Mouse (Mus musculus) splenic B cell, adult 2 months (primary cell): ENCODE data around the gene Aph1c.
"Not testable (repeated sequence)": the region's sequence is repeated elsewhere in the genome, so short reads cannot be mapped to it uniquely, and the experiment has no call there.

Experiments used
- DNase-seq: peaks from one replicate; pipeline ENCODE4 v3.0.0-alpha.2; 2011; ENCODE audit warnings: low read depth, low spot score
- H3K27me3 ChIP-seq: 2 replicates; pipeline ENCODE4 v1.6.1; 2012; ENCODE audit warnings: mild to moderate bottlenecking, low read length, moderate library complexity, mixed read lengths; ENCODE audit not compliant: control insufficient read depth, poor library complexity, insufficient read depth, severe bottlenecking
- H3K36me3 ChIP-seq: 2 replicates; pipeline ENCODE4 v1.6.1; 2012; ENCODE audit warnings: mild to moderate bottlenecking, low read length, moderate library complexity, mixed read lengths; ENCODE audit not compliant: control insufficient read depth, poor library complexity, insufficient read depth, severe bottlenecking

Gene Aph1c

DNA sequence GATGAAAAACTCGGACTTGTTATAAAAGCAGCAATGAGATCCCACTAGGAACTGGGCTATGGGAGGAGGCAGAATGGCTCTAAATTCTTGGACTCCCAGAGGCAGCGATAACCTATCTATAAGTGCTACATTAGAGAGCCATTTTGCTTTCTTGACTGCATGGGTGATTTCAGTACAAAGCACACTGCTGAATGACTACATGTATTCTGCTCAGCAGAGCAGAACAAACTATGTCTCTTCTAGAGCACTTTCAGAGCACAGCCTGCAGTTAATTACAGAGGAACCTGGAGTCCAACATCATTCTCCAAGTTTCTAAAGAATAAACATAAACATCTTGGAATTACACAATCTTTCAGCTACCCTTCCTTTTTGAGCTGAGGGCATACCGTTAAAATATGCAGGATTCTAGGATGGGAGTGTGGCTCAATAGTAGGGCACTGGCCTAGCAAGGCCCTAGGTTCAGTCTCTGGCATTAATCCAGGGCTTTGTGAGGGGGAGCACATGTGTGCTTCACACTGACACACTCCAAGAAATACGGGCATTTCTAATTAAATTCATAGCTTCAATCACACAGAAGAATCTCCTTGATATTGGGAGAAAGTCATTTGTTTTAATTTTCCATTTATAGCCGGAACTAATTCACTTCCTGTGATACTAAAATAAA, 26.7 kb upstream of the Aph1c start:
- H3K27me3 ChIP-seq, result no peaks in the 10 kb centered on the region
- no peaks in the 10 kb centered on the region; the same call in 1 of the 2 replicates for H3K36me3 ChIP-seq
- DNase-seq, result no peak

GRCm38 (mm10) chr9:66859523-66859922, 25.0 kb upstream of the Aph1c start:
- DNase-seq, result no peak
- Histone ChIP-seq H3K36me3 (no peaks in the 10 kb centered on the region; the same call in none of the 2 replicates), H3K27me3 (no peaks in the 10 kb centered on the region)

DNA sequence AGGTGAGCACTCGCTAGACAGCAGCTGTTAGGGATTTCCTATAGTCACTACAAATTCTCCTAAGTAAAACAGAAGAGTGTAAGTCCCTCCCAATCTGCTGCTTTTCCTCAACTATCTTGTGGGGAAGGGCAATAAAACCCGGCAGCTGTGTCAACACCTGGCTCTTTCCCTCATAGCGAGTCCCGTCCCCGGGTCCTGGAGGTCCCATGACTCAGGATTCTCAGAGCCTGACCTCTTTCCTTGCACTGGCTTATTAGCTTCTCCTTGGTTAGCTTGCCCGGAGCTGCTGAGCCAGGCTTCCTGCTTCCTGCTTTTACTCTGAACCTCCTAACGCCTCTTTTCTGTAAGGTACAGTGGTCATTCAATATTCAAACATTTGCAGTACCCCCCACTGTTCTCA, 21.3 kb upstream of the Aph1c start:
- Histone ChIP-seq H3K36me3 (peaks cover 4% of the 10 kb centered on the region), H3K27me3 (no peaks in the 10 kb centered on the region)
- no peak for DNase-seq

DNA sequence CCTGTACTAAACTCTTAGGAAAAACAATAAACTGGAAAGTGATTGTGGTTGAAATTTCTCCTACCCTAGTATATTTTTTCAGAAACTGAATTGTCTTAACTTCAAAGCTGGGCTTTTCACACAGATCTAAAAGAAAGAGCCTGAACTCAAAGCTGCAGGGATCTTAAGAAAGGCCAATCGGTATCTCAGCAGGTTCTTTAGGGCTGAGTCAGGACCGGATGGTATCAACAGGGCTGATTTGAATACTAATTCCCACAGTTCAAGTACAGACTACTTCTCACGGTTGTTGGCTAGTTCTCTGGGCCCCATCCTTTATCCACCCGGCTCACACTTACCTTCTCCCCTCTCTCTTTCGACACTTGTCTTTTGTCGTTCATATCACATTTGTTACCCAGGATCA, 18.1 kb upstream of the Aph1c start:
- no peak for DNase-seq
- H3K27me3 ChIP-seq, result no peaks in the 10 kb centered on the region
- H3K36me3 ChIP-seq, result peaks cover 4% of the 10 kb centered on the region

- DNase-seq, result no peak
- no peaks in the 10 kb centered on the region for H3K27me3 ChIP-seq
- peaks cover 7% of the 10 kb centered on the region for H3K36me3 ChIP-seq
These were observed 16.4 kb upstream of the Aph1c start for GRCm38 (mm10) chr9:66850966-66851365.

DNA sequence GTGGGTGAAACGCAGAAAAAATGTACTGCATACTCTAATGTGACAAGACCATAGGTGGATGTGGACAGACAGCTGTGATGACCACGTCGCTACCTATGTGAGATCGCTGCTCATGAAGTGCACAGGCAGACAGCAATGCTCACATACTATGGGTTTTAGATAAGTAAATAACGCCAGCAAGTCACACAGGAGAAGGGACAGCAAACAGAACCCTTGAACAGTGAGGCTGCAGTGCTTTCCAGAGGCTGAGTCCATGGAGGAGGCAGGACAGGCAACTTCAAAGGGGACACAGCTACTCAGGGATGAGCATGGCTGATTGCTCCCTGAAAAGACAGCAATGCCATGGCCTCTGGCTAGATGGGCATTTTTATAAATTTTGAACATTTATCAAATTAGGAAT, 12.3 kb upstream of the Aph1c start:
- DNase-seq, result no peak
- H3K36me3 ChIP-seq, result peaks cover 6% of the 10 kb centered on the region; the same call in 1 of the 2 replicates
- H3K27me3 ChIP-seq, result no peaks in the 10 kb centered on the region

- DNase-seq, result no peak
- Histone ChIP-seq H3K27me3 (no peaks in the 10 kb centered on the region), H3K36me3 (no peaks in the 10 kb centered on the region)
These were observed 563 bp upstream of the Aph1c start for GRCm38 (mm10) chr9:66835097-66835480.

- H3K36me3 ChIP-seq, result no peaks in the 10 kb centered on the region
- H3K27me3 ChIP-seq, result no peaks in the 10 kb centered on the region
- DNase-seq, result peak; percentile 16
These were observed 675 bp downstream of the Aph1c start for GRCm38 (mm10) chr9:66833851-66834250.

DNA sequence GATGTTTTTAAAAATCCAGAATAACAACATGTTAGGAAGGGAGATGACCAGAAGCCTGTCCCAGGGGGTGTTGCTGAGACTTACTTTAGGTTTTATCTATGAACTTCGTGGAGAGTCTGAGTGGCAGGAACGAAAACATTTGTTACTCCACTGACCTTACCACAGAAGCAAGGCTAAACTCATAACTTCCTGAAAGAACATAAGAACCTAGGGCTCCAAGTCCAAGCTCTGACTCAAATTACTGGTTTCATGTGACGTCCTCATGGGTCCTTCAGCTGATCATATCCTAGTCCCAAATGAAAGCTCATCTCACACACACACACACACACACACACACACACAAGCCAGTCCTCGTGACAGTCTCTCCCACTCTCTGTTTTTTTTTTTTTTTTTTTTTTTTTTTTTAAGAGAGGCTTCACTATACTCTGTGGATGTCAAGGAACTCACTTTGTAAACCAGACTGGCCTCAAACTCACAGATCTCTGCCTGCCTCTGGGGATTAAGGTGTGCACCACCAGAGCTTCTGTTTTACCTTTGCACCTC, 2.1 kb downstream of the Aph1c start:
- no peak for DNase-seq
- no peaks in the 10 kb centered on the region for H3K36me3 ChIP-seq

DNA sequence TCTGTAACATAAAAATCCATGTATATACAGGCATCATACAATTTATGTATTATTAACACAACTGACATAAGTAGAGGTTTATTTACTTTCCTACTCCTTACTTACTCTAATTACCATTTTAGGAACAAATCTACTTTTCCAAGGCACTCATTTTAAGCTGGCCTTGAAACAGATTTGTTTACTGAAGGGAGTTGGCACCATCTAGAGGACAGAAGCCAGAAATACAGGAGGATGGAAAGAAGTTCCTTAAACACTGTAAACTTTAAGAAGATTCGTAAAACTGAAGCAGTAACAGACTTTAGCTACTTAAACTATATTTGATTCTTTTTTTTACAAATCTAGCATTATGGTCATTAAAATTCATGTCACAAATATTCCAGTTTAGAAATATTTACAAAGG, 8.5 kb downstream of the Aph1c start:
- no peaks in the 10 kb centered on the region for H3K36me3 ChIP-seq
- peak; percentile 77 for DNase-seq
- no peaks in the 10 kb centered on the region for H3K27me3 ChIP-seq

More for the DNA sequence above, 2.1 kb downstream of the Aph1c start:
- no peaks in the 10 kb centered on the region for H3K27me3 ChIP-seq

GRCm38 (mm10) chr9:66822255-66822654, 12.3 kb downstream of the Aph1c start:
- H3K27me3 ChIP-seq, DNase-seq, H3K36me3 ChIP-seq: not testable (repeated sequence)

DNA sequence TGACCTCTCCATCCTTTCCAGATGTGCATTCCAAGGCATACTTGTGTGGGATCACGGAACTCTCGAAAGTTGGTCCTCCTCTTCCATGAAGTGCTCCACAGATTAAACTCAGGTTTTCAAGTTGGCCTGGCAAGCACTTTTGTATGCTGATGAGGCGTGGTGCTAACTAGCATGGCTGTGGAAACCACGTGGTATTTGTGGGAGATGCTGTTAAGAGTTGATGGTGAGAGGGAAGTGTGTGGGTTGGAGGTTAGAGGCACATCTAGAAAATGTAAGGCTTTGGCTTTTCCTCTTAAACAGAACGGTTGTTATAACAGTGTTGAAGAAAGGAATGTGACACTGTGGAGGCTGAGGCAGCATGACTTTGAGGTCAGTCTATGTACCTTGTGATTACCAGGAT, 13.5 kb downstream of the Aph1c start:
- DNase-seq, result no peak
- Histone ChIP-seq H3K36me3 (no peaks in the 10 kb centered on the region), H3K27me3 (no peaks in the 10 kb centered on the region)

DNA sequence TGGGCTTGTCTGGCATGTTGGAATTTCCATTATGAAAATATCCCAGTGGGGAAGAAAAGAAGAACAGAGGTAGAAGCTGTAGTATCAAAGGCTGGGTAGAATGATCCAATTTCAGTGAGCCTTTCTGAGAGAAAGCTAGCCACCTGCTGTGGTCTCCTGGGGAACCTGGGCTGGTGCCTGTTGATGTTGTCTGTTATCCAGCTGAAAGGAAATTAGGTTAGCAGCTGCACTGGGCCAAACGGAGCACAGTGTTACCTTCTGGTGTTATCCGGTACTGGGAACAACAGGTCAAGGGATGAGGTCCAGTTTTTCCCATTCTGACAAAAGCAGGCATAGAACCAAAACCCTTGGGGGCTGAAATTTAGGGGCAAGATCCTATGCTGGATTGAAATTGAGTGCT, 21.1 kb downstream of the Aph1c start:
- no peak for DNase-seq
- no peaks in the 10 kb centered on the region for H3K36me3 ChIP-seq
- H3K27me3 ChIP-seq, result no peaks in the 10 kb centered on the region

GRCm38 (mm10) chr9:66805951-66806350, 28.6 kb downstream of the Aph1c start:
- not testable (repeated sequence) for H3K36me3 ChIP-seq, H3K27me3 ChIP-seq, DNase-seq

GRCm38 (mm10) chr9:66801947-66802346, 32.6 kb downstream of the Aph1c start:
- H3K36me3 ChIP-seq, result no peaks in the 10 kb centered on the region

DNA sequence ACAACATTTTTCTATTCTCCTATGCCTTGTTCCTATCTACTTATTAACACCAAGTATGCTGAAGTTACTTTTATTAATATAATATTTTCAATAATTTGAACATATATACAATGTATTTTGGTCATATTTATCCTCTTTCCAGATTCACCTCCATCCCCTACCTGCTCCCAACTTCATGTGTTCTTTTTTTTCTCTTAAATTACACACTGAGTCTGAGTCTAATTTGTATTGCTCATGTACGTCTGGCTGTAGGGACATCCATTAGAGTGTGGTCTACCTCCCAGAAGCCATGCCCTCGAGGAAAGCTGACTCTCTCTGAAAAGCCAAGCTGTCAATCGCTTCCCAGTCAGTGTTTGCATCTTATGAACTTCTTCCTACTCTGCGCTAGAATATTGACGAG, 37.8 kb downstream of the Aph1c start, which contains the start of gene Gm10647:
Gene Gm10647, plus strand, starts transcription at position 301 of the 400 bp plus-strand sequence.
- no peak for DNase-seq
- no peaks in the 10 kb centered on the region for H3K36me3 ChIP-seq
- no peaks in the 10 kb centered on the region for H3K27me3 ChIP-seq

More at GRCm38 (mm10) chr9:66801947-66802346, 32.6 kb downstream of the Aph1c start:
- H3K27me3 ChIP-seq, result no peaks in the 10 kb centered on the region; the same call in 1 of the 2 replicates
- no peak for DNase-seq
